Mouse (Mus musculus): Measurements from ENCODE around the gene Sik1.

Gene Sik1

DNA sequence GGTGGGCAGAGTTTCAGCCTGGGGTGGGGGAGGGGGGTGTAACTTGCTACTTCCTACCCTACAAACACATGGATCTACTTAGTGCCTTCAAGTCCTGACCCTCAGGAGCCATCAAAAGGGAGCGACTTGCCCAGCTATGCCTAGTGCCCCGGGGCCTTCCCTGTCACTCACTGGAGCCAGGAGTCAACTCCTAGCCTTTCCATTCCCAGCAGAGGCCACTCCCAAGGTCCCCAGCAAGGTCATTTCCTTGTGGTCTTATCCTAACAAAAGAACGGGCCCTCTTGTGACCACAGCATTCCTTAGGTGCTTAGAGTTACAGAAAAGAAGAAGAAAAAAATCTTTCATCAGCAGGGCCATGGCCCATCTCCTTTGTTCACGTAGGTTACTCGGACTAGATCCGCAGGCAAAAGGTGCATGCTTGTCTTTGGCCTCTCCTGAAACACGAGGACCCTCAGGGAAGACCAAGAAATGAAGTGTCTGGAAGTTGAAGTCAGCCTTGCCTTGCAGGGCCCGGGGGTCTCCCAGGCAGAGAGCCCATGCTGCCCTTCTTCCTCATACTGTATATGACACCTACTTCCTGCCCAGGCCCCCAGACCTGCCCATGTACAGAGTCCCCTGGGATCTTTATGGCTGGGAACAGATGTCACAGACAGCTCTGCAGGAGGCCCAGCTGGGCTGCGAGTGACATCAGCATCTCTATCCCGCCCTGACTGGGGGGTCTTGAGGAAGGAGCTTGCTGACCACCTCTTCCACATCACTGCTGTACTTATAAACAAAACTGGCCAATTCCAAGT lies 47.3 kb downstream of the Sik1 start:
- no peak for DNase-seq (ENCODE audit: low read depth, low spot score)

DNA sequence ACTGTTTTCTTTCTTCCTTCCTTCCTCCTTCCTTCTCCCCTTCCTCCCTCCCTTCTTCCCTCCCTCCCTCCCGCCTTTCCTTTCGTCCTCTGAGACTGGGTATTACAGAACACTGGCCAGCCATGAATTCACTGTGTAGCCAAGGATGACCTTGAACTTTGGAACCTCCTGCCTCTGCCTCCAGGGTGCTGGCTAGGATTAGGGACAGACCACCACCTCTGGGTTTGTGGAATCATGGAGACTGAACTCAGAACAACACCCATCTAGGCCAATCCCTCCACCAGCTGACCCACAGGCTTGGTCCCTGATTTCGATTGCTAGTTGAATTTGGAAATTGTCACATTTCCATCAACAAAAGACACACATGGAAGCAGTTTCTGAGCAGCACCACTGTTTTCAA lies 49.1 kb downstream of the Sik1 start:
- DNase-seq (ENCODE audit: low read depth, low spot score), result no peak

DNA sequence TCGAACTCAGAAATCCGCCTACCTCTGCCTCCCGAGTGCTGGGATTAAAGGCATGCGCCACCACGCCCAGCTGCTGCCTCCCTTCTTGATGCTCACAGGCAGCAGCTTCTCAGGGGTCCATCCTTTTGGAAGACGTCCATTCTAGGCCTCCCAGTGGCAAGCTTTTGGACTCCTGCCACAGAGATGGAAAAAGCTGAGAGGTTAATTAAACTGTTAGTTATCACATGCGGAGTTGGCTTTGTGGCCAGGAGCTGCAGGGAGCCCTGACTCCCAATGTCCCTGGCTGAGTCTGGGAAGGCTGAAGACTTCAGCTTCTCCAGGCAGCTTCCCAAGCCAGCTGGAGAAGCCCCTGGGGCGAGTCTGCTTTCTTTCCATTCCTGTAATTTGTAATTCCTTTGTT lies 49.6 kb downstream of the Sik1 start:
- no peak for DNase-seq (ENCODE audit: low read depth, low spot score)

DNA sequence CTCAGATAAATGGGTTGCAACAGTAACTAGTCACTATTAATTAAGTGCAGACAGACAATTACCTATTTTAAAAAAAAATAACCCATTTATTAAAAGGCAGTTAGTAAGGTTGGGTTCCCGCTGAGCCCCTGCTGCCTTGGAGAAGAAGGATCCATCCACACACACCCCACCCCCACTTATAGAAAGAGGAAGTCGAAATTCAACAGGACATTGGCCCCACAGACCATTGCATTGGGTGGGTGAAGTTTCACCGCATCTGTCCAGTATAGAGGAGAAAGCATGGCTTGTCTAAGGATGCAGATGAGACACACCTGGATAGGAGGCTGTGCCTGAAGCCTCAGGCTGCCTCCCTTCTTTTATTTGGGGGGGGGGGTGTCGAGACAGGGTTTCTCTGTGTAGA lies 50.0 kb downstream of the Sik1 start:
- DNase-seq (ENCODE audit: low read depth, low spot score), result no peak

DNA sequence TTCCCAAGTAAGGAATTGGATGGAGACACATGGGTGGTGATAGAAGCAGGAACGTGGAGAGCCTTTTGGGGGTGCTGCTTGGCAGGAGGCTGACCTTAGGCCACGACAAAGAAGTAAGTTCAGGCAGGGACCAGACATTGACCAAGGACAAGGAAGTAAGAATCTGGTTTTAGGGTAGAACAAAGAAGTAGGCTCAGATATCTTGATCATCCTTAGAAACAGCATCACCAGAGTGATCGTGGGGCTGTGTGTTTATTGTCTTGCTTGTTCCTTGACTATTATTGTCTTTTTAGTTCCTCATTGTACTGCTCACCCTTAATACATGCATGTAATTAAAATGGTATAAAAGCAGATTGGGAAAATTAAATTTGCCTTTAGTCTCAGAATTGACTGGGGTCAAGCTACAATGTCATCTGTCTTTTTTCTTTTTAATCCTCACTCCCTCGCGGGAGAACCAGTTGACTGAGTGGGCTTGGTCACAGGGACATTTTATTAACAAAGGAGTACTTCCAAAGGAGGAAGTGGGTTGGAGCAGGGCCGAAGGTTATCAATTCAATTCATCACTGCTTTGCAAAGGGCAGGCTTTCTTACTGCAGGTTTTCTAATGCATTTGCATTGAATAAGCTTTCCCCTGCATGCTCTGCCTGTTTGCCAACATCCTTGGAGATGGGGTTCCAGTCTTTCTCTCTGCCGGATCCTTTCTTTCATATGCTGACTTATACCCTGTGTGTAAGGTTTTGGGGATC lies 53.2 kb downstream of the Sik1 start:
- no peak for DNase-seq (ENCODE audit: low read depth, low spot score)

DNA sequence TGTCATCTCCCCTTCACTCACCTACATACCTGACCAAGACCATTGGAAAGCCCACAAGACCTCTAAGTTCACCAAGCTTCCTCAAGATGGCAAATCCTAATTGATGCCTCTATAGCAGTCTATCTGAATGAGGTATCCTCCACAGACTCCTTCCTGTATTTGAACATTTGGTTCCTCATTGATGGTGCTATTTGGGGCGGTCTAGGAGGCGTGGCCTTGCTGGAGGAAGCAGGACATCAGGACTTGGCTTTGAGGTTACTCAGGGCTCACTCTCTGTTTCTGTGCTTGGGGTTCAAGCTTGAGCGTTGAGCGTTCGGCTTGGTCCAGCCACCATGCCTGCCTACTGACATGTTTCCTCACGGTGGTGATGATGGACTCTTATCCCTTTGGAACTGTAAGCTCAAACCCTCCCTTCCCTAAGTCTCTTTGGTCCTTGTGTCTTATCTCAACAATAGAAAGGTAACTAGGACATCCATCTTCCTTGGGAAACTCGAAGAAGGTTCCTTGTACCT lies 54.7 kb downstream of the Sik1 start:
- DNase-seq (ENCODE audit: low read depth, low spot score), result no peak

GRCm38 (mm10) chr17:31795893-31796292 lies 59.7 kb downstream of the Sik1 start:
- DNase-seq (ENCODE audit: low read depth, low spot score), result no peak

Measured in telencephalon, adult 2 months (tissue).